Mouse (Mus musculus): ENCODE data around the gene Scd1. TPM values are rescaled to one million over a fixed set of nuclear protein-coding genes. Genes with fewer than 3 reads are reported as not detected.

The Scd1 gene
- 10 to 100 TPM; 26.3 to 28.7 TPM for total RNA-seq (2021)
- long read RNA-seq, experiment 1, full-length matches to known transcripts, result 2 of 5 reads
- long read RNA-seq, experiment 1, partial matches to known transcripts, result 1 of 5 reads
- long read RNA-seq, experiment 1, other reads (novel, unspliced or antisense), result 2 of 5 reads
- long read RNA-seq, experiment 2, full-length matches to known transcripts, result 5 of 9 reads
- long read RNA-seq, experiment 2, partial matches to known transcripts, result 0 of 9 reads
- long read RNA-seq, experiment 2, other reads (novel, unspliced or antisense), result 4 of 9 reads

DNA sequence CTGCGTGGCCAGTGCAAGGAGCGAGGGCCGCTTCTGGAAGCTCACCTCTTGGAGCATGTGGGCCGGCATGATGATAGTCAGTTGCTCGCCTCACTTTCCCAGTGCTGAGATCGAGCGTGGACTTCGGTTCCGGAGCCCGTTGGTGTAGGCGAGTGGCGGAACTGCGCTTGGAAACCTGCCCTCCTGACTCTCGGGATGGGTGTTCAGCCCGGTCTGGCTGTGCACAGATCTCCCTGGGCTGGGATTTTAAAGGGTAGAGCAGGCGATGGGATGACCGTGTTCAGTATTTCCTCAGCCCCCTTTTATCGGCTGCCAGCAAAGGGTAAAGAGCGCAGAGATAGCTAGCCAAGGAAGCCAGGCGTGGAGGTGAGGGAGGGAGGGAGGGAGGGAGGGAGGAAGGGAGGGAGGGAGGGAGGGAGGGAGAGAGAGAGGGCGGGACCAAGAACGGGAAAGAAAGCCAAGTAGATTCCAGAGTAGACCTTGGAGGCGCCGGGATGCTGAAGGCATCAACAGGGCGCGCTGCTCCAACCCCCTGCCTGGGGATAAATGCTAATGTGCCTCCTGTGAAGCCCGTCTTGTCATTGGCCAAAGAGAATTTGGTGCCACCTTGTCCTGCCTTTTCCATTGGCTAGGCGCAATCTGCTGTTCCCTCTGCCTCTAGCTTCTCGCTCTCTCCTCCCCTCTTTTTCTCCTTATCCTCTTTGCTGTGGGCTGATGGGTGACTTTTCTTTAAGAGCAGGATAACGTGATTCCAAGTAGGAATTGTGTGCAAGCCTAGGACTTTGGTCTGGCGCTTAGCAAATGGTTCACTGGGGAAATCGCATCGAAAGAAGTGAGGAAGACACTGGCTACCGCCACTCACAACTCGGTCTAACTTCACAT is at the start of gene Scd1:
Gene Scd1 (minus strand): TSS at position 539 of the 882 bp plus-strand sequence.
- DNase-seq, result peak; percentile 44 to 60
- intact Hi-C loops (cut with DNase I), result no loop called here

DNA sequence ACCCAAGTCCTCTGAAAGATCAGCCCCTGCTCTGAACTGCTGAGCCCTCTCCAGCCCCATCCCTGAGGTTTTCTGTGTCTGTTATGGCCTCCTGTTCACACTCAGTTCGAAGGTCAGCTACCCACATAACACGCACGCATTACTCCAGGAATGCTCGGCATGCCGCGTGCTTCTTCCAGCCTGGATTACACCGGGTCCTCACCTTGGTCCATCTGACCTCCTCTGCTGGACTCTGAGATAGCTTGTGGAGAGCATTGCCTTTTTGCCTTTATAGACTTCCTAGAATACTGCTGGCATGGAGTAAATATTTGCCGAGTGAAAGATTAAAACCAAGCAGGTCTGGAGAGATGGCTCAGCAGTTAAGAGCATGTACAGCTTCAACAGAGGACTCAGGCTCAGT is 47.7 kb upstream of the Scd1 start:
- no peak for DNase-seq
- intact Hi-C loops (cut with DNase I), result no loop called here

DNA sequence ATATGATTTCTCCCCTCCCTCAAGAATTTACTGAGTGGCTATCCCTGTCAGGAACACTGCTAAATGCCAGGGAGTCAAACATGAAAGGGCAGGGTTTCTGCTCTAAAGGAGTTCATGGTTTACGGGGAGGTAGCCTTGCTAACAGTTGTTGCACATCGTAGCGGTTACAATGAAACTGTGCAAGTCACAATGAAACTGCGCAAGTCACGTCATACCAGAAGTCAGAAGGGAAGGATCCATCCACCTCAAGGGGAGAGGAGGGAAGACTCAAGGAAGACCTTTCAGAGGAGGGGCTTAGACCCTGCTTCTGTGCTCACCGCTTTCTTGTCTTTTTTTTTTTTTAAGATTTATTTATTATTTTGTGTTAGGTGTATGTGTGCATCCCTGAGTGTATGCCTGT is 47.2 kb upstream of the Scd1 start:
- DNase-seq, result no peak
- intact Hi-C loops (cut with DNase I), result no loop called here

DNA sequence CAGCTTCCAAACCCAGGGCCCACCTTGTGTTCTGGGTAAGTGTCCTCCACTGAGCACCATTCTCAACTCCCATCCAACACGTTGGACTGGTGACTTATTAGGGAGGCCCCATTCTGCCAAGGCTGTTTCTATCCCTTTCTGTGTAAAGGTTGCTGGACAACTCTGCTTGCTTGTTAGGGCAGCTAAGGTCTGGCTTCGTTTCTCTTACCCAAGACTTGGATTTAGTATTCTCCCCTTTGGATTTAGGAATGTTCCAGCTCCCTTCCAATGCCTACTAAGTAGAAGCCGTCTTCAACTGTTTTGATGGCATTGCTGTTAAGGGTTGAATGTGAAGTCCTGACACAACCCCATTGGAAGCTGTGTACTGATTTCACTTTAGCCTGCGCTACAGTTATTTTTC is 40.2 kb upstream of the Scd1 start:
- intact Hi-C loops (cut with DNase I), result no loop called here
- no peak for DNase-seq

DNA sequence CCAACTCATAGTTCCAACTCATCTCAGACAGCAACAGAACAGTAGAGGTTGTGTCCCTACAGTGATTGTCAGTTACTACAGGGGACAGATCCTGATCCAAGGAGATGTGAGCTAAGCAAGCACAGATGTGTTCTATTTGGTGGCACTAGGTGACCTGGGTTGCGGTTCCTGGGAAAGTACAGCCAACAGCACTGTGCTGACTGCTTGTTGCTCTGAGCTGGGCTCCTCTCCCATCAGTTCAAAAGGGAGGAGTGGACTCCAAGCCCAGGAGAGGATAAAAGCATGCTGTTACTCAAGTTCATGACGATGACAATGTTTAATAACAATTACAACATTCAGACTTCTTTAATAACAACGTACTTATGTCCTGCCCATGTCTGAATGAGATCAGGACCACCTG is 38.1 kb upstream of the Scd1 start:
- intact Hi-C loops (cut with DNase I), result no loop called here

DNA sequence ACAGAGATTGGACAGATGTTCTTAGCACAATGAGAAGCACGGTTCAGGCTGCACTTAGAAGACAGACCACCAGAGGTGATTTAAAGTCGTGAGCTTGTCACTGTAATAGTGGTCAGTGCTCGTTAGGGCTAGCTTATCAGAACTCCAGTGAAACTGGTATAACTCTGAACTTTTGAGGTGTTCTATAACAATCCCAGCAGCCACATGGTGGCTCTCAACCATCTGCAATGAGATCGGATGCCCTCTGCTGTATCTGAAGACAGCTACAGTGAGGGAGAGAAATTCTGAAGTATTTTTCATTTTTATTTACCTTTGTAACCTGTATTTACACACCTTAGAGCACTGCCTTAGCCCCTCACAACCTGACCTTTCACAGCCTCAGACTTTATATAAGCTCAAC is 31.6 kb upstream of the Scd1 start:
- no peak for DNase-seq
- intact Hi-C loops (cut with DNase I), result no loop called here

More for the DNA sequence above, 38.1 kb upstream of the Scd1 start:
- DNase-seq, result no peak

DNA sequence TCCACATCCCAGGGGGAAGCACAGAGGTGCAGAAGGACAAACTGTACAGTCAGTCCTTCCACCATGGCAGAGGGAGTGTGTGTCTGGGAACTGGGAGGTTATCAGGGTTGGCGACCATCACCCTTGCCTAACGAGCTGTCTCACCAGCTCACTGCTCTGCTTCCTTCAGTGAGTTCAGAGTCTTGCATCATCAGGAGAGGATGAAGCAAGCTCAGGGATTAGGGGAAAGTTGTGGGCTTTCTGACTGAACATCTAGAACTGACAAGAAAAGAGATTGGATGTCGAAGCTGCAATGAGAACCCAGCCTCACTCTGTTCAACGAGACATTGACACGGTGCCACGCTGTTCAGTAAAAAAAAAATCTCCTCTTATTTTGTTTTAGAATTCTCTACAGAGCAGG is 30.3 kb upstream of the Scd1 start:
- intact Hi-C loops (cut with DNase I), result no loop called here
- DNase-seq, result no peak

DNA sequence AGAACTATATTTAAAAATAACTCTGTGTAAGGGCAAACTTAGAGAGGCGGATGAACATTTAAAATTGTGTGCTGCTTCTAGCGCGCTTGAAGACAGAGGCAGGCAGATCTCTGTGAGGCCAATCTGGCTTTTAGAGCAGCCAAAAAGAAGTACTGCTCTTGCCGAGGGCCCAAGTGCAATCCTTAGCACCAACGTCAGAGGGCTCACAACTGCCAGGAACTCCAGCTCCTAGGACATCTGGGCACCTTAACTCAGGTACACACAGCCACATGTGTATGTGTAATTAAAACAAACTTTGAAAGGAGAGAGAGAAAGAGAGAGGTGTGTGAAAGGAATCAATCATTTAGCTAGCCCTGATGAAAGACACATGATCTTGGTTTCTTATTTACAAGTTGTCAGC is 24.4 kb upstream of the Scd1 start:
- intact Hi-C loops (cut with DNase I), result no loop called here
- DNase-seq, result no peak

DNA sequence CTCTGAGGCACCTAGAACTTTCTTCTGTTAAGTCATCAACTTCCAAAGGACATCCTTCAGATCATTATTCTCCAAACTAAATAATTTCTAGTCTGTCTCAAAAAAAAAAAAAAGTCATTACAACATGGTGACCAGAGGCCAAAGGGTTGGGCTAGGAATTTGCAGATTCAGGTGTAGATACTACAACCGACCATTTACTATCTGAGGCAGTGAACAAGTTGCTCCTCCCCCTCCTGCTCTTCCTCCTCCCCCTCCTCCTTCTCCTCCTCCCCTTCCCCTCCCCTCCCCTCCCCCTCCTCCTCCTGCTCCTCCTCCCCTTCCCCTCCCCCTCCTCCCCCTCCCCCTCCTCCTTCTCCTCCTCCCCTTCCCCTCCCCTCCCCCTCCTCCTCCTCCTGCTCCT is 20.0 kb upstream of the Scd1 start:
- intact Hi-C loops (cut with DNase I), result no loop called here
- DNase-seq, result no peak

DNA sequence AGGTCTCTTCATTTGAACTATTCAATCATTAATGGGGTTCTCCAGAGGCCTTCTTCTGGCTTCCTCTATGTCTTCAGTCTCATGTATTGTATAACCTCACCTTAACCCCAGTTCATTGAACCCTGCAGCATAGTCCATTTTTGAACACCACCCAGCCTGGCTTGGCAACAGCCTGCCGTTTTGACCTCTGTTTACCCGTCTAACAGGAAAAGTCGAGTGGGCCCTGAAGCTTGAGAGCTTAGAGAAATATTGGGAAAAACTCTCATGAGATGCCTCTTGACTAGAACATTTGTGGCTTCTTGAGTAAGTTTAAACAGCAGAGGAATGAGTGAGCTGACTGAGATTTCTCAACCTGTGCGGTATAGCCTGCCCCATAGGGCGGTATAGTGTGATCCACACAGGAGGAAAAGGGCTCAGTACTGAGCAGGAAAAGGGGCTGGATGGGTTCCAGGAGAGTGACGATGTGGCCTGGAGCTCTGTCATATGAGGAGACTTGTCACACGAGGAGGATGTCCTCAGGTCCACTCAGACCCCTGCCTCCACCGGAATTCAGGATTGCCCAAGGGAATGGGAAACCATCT is 14.5 kb upstream of the Scd1 start:
- DNase-seq, result no peak
- intact Hi-C loops (cut with DNase I), result no loop called here

DNA sequence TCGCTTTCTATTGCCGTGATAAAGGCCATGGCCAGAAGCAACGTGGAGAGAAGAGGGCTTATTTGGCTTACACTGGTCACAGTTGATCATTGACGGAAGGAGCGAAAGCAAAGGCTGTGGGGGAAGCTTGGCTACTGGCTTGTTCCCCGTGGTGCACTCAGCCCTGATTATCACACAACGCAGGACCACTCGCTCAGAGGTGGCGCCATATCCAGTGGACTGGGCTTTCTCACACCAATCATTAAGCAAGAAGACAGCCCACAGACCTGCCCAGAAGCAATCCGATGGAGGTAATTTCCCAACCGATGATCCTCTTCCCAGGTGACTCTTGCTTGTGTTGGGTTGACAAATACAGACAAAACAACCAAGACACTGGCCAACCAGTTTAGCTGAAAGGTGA is 11.9 kb upstream of the Scd1 start:
- intact Hi-C loops (cut with DNase I), result no loop called here

DNA sequence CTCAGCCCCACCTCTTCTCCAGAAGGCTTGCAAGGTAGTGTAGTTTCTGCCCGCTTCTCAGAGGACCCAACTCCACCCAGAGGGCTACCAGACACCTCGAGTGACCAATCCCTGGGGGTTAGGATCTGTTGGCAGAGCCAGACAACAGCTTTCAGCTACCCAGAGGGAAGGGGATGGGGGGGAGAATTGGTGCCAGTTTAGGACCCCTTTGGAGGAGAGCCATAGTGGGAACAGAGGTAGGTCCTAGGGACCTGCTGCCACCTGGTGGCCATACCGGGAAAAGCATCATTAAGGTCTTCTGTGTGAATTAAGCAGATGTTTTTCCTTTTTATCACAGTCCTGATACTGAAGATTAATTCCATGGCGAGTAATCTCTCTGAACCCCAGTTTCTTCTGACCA is 11.3 kb upstream of the Scd1 start:
- intact Hi-C loops (cut with DNase I), result loop anchor here (1.0 kb wide), 1 partner anchor 46 kb away; no protein-coding TSS in a partner anchor
- peak; percentile 41 to 65 for DNase-seq

More for the DNA sequence above, 11.9 kb upstream of the Scd1 start:
- DNase-seq, result no peak

DNA sequence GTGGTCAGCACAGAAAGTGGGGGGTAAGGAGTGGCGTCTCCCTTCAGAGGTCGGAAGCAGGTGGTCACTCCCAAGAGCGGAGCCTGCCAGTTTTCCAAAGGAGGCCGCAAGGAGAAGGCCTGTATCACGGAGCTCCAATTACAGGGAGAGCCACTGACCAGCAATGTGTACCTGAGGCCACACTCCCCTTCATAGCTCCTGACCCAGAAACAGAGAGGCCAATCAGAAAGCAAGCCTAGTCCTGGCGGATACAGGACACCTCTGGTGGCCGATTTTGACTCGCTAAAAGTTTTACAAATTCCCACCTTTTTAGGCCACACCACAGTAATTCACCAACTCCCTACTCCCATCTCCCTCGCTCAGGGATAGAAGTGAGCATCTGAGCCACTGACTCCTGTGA is 10.9 kb upstream of the Scd1 start:
- no peak for DNase-seq
- intact Hi-C loops (cut with DNase I), result loop anchor here (1.0 kb wide), 1 partner anchor 45 kb away; no protein-coding TSS in a partner anchor

DNA sequence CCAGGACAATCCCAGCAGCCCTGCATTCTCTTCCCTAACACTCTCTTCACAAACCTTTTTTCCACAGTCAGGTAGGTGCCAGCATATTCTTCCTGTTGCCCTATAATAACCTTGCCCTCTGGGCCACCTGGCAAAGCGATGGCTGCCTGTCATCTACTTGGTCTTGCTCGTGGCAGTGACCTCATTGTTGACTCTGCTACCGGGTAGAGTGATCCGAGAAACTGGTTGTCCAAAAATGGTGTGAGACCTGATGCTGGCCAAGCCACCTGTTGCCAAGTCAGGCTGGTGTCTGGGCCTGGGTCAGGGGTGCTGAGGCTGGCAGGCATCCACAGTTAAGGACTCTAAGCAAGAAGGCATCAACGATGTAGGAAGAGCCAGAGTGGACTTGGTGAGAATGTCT is 10.4 kb upstream of the Scd1 start:
- DNase-seq, result no peak
- intact Hi-C loops (cut with DNase I), result loop anchor here (1.0 kb wide), 1 partner anchor 45 kb away; no protein-coding TSS in a partner anchor

DNA sequence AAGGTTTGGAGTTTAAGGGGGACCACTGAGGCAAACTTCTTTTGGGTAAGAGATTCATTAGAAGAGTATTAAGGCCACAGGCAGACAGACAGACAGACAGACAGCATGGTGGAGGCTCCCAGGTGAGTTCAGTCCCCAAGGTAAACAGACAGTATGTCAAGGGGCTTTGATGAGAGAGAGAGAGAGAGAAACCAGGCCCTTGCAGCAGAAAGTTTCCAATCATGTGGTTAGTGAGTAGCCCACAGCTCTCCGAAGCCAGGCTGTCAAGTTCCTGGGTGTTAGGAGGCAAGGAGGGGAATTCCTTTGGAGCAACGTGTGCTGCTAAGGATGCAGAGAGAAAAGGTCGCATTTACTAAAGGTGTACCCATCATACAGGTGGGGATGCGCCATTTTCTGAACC is 9.8 kb upstream of the Scd1 start:
- intact Hi-C loops (cut with DNase I), result no loop called here
- DNase-seq, result no peak

DNA sequence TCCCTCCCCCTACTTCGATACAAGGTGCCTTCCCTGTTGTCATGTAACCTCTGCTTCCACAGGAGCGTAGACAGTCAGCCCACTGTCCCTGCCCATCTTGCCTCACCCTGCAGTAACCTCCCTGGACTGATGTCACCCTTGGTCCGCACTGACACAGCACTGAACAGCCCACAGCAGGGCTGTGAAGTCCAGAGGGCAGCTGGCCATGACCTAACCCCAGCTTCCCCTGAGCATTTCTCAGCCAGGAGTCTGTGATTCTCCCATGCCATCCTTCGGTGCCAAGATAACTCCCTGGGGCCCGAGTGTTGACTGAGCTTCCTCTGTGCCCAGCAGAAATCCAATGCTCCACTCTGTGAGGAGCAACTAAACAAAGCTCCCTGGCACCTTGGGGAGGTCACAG is 8.6 kb upstream of the Scd1 start:
- intact Hi-C loops (cut with DNase I), result no loop called here
- DNase-seq, result no peak

DNA sequence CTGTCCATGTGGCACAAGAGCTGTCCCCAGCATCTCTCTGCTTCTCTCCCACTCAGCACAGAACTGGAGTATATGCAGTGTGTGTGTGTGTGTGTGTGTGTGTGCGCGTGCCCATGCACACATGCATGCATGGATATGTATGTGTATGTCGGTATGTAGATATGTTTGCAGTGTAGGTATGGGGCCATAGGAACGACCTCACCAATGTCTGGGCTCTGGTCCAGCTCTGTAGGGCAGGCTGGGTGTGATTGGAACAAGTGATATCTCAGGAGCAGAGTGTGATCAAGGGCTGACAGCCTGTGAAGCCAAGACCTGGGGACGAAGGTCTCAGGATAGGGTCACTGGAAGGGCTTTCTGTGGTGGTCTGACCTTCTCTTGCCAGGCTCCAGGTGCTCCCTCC is 7.8 kb upstream of the Scd1 start:
- intact Hi-C loops (cut with DNase I), result no loop called here
- DNase-seq, result no peak

DNA sequence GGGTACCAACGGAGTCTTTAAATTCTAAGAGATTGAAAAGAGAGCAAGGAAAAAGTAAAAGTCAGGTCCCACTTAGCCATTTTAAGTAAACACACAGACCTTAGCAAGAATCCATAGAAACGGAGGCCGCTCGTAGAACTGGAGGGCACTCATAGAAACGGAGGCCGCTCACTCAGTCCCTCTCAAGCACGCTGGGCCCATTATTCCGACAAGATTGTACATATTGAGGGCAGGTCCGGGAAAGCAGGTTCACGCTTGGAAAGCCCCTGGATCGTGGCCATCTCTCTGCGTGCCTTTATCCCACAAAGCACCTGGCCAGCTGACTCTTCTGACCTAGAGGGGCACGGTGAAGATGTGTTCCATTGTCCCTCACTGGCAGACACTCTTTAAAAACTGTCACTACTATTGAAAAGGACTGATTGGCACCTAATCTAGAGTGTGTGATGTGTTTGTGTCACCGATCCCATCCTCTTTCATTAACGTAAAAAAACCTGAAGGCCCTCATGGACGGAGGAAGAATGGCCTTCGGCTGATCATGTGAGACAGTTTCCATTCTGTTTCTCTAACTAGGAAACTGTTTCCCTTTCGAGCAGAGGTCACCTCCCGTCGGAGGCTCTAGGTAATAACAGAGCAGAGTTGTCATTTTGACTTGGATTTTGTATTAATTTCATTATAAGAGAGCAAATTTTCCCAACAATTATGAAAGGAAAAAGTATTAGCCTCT is 2.8 kb upstream of the Scd1 start:
- DNase-seq, result no peak
- intact Hi-C loops (cut with DNase I), result no loop called here

DNA sequence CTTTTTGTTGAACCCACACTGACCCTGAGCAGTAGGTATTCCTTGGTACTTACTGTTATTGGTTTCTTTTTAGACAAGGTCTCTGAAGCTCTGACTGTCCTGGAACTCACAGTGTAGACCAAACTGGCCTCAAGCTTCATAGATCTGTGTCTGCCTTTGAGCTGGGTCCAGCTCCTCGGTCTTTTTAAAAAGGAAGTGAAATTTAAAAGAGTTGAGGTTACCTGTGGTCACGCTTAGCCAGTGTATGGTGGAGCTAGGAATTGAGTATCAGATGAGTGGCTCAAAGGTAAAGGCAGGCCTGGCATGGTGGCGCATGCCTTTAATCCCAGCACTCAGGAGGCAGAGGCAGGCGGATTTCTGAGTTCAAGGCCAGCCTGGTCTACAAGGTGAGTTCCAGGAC is 916 bp upstream of the Scd1 start:
- intact Hi-C loops (cut with DNase I), result no loop called here

DNA sequence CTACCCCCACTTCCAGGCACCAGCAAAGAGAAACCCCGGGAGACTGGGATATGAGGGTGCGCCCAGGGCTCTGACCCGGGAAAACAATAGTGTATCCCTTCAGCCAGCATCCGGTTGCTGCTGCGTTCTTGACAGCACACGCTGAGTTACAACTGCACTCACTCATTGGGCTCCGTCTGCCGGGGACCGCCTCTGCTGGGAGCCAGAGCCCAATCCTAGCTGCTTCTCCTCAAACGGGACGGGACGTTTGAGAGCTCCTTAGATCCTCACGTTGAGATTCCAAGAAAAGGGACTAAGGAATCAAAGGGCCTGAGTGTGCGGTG is 505 bp upstream of the Scd1 start:
- intact Hi-C loops (cut with DNase I), result no loop called here
- DNase-seq, result peak in 1 of 2 experiments; percentile 49

More for the DNA sequence above, 916 bp upstream of the Scd1 start:
- no peak for DNase-seq

DNA sequence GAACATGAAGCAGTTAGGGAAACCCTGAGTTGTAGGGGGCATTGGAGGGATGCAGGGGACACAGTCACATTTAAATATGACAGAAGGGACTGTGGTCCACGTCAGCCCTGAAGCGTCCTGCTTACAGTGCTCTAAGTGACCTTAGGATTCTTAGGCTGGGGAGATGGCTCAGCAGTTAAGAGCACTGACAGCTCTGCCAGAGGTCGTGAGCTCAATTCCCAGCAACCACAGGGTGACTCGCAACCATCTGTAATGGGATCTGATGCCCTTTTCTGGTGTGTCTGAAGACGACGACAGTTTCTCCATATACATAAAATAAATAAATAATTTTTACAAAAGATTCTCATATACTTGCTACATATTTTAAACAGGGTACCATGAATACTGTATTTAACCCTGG is 4.1 kb downstream of the Scd1 start:
- intact Hi-C loops (cut with DNase I), result no loop called here
- DNase-seq, result no peak

Measured in gastrocnemius, postnatal 36 days (tissue).